Mouse (Mus musculus) gastrocnemius, postnatal 36 days (tissue): ENCODE results near the gene Ppp1r36. TPM values are rescaled to one million over a fixed set of nuclear protein-coding genes. Genes with fewer than 3 reads are reported as not detected.

ENCODE experiments used
- DNase-seq, 2 experiments: peaks; one replicate each; pipeline ENCODE4 v3.0.0; 2022
- intact Hi-C: fragments of 180-260 bp; cut with DNase I; formaldehyde crosslinking; loops from one replicate; pipeline ENCODE4 v1.15.1; 2025
- total RNA-seq, 2 experiments: library from RNA; stranded (reverse); gene quantifications; 2 replicates each; pipeline ENCODE4 v1.2.3; 2021

Ppp1r36 gene
- total RNA-seq, 2 experiments from 2014 or later, result not detected

- DNase-seq, result no peak
- intact Hi-C loops, result loop anchor here (10.0 kb wide), 1 partner anchor 215 kb away; no protein-coding TSS in a partner anchor
Observed at GRCm38 (mm10) chr12:76479836-76480495, 62.6 kb downstream of the Ppp1r36 start.

GRCm38 (mm10) chr12:76482446-76482845 is 65.1 kb downstream of the Ppp1r36 start:
- intact Hi-C loops, result no loop called here

GRCm38 (mm10) chr12:76482948-76483347 is 65.6 kb downstream of the Ppp1r36 start:
- intact Hi-C loops, result no loop called here

More at GRCm38 (mm10) chr12:76482446-76482845, 65.1 kb downstream of the Ppp1r36 start:
- no peak for DNase-seq

GRCm38 (mm10) chr12:76484881-76485280 is 67.5 kb downstream of the Ppp1r36 start:
- no peak for DNase-seq
- intact Hi-C loops, result no loop called here

More at GRCm38 (mm10) chr12:76482948-76483347, 65.6 kb downstream of the Ppp1r36 start:
- DNase-seq, result no peak

- DNase-seq, result no peak
- intact Hi-C loops, result no loop called here
Observed at GRCm38 (mm10) chr12:76485381-76485780, 68.0 kb downstream of the Ppp1r36 start.

- no peak for DNase-seq
- intact Hi-C loops, result no loop called here
Observed at GRCm38 (mm10) chr12:76486943-76487342, 69.6 kb downstream of the Ppp1r36 start.

Other genes starting within 250 kb of the Ppp1r36 start
- gene Esr2, start 240.3 kb upstream of the Ppp1r36 start, total RNA-seq, result under 1 TPM in 1 of 2 experiments, not detected in 1; 0.28 TPM
- gene Tex21, start 170.8 kb upstream of the Ppp1r36 start, total RNA-seq, result not detected
- 10 to 100 TPM; 28.8 to 34.5 TPM for gene Mthfd1, start 162.2 kb upstream of the Ppp1r36 start, total RNA-seq
- under 1 TPM; 0.22 to 0.84 TPM for gene Akap5, start 92.6 kb upstream of the Ppp1r36 start, total RNA-seq
- gene Zbtb25, start 47.9 kb upstream of the Ppp1r36 start, total RNA-seq, result 1 to 10 TPM; 5.5 to 7.1 TPM
- 1 to 10 TPM; 3.0 to 4.0 TPM for gene Zbtb1, start 47.3 kb upstream of the Ppp1r36 start, total RNA-seq
- gene Hspa2, start 13.4 kb upstream of the Ppp1r36 start, total RNA-seq, result 1 to 10 TPM; 8.4 to 9.0 TPM
- 1 to 10 TPM; 5.4 to 5.5 TPM for gene Plekhg3, start 113.4 kb downstream of the Ppp1r36 start, total RNA-seq